Mouse (Mus musculus): ENCODE measurements around the gene Babam2. TPM values are rescaled to one million over a fixed set of nuclear protein-coding genes. Genes with fewer than 3 reads are reported as not detected.

The Babam2 gene
- 38.9 and 60.6 TPM in 2 replicates for total RNA-seq (2017)

DNA sequence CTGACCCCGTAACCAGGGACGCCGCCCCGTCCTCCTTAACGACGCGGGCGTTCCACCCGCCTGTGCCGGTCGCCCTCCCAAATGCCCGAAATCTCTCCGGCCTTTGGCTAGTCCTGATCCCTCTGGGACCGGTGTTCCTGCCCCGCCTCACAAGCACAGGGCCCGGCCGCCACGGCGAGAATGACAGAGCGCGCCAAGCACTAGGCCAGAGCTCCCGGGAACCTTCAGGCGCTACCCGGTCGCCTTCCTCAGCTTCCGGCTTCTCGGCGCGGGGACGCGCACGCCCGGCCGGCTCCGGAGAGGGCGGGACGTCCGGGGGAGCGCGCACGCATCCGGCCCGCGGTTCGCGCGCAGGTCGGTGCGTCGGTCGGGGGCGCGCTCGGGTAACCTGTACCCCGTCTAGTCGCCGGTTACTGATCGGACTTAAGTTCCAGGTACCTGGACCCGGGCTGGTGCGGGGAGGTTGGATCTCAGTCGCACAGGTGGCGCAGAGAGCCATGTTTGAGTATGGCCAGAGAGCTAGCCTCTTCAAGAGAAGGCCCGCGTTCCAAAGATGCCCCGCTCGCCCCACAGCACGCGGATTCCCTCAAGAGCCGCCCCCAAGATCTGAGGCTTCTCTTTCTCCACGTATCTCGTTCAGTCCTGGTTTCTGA, at the start of gene Babam2:
TSS of gene Babam2 (plus strand) at position 41 of the 653 bp plus-strand sequence.
- peak; percentile 63 for ATAC-seq (replicated peaks; ENCODE audit: low read depth, poor library complexity, severe bottlenecking)

DNA sequence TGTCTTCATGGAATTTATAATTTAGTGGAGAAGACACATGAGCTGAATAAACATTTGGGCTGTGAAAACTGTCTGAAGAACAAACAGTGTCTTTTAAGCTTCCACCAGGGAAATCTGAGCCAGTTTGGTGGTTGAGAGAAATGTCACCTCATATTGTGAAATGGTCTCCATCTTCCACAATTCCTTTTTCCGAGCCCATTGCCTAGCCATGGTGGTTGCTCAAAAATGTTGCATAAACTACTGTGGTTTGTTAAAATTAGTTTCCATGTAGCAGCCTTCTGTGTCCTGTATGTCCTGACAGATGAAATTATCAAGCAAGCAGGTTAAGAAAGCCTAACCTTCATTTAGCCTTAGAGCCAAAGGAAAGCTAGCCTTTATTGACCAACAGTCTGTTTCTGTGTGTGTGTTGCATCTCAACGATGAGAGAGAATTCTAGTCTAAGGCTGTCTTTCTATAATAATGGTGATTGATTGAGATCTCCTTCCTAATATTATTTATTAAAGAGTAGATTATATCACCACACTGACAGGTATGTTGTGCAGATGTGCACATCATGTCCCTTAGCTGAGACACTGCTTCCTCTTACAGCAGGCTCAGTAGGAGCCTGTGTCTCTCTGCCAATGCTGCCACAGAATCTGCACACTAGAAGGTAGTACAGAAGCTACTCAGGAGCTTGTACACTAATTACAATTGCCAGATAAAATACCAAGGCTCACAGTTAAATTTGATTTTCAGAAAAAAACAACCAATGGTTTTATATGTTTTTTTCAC, 46.8 kb upstream of the Babam2 start:
- ATAC-seq (replicated peaks; ENCODE audit: low read depth, poor library complexity, severe bottlenecking) = peak; percentile 63; the same call in 1 of the 2 replicates

DNA sequence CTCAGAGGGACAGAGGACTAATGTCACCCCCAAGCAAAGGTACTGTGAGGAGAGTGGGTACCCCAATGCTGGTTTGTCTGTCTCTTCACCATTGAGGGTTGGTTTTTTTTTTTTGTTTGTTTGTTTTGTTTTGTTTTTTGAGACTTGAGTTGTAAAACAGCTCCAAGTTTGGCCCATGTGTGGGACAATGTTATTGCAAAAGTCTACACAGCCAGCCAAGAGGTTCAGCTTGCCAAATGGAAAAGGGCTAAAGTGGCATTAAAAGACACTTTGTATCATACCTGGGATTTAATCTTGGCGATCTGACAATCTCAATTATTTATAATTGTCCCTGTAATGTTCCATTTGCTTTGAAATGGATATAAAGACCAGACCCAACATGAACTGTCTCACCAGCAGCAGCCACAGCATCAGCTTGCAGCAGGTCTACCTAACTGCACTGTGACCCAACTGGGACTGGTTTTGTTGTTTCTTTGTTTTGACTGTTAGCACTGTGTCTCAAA, 41.7 kb upstream of the Babam2 start:
- ATAC-seq (replicated peaks; ENCODE audit: low read depth, poor library complexity, severe bottlenecking) = no peak

DNA sequence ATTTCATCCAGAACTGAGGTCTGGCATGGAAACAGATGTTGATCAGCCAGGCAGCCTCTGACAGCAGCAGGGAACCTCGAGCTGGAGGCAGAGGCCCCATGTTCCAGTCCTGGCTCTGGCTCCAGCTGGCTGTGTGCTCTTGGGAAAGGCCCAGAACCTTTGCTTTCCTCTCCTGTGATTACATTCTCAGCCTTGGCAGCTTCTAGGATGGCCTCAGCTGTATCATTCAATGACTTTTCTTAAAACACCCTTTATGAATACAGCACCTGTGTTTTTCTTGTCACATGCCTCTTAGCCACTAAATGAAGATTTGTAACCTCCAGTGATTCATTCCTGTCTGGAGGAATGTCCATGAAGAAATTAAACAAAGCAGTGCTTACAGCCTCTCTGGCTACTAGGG, 31.3 kb upstream of the Babam2 start:
- no peak for ATAC-seq (replicated peaks; ENCODE audit: low read depth, poor library complexity, severe bottlenecking)

DNA sequence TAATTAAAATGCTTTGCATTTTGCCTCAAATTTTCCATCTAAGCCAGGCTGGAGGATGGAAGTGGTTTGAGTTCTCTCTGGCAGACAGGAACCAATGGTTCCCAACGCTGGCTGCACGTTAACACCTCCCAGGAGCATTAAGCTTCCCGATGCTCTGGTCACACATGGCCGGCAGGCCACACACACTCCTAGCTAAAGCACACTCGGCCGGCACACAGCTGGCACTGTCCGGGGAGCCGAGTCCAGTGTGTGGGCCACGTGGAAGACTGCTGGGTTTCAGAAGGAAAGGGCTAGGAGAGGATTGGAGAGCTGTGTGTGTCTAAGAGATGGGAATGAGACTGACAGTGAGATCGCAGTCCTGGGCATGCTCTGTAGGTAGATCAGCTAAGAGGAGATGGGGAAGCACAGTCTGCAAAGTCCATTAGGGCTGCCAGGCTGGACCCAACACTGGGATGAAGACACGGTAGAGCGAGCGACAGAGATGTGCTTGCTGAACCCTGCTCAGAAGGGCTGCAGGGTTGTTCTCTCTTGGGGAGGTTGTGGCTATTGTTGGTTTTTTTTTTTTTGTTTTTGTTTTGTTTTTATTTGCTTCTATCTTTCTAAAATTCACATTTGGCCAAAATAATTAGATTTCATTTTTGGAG, 29.0 kb upstream of the Babam2 start:
- ATAC-seq (replicated peaks; ENCODE audit: low read depth, poor library complexity, severe bottlenecking) = no peak

DNA sequence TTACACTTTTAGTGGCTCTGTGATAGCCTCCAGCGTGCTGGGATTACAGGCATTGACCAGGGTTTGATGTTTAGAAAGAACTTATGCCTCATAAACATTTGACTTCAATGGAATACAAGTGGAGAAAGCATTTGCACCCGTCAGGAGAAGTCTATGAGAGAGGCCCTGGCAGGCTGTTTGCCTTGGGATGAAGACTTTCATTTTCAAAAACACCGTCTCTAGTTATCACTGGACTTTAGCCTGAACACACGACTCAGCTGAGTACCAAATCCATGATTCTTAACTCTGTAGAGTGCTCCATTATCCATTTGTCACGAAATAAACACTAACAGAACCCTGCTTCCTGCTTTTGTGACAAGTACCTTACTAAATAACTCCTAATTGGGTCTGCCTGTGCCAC, 27.5 kb upstream of the Babam2 start:
- no peak for ATAC-seq (replicated peaks; ENCODE audit: low read depth, poor library complexity, severe bottlenecking)

DNA sequence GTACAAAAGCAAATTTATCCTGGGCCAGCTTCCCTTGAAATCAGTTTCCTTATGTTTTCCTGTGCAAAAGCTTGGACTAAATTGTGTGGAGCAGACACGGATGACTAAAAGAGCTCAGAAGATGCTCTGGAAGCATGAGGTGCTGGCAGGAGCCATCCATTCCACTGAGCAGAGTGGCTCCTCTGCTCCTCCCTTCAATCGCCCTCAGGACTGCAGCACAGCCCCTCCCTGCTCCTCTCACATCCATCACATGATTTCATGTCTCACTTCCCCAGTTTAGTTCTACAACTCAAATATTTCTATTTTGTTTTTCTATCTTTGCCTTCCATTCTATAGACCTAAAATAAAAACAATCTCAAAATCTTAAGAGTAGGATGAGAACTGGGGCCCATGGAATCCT, 26.3 kb upstream of the Babam2 start:
- no peak for ATAC-seq (replicated peaks; ENCODE audit: low read depth, poor library complexity, severe bottlenecking)

DNA sequence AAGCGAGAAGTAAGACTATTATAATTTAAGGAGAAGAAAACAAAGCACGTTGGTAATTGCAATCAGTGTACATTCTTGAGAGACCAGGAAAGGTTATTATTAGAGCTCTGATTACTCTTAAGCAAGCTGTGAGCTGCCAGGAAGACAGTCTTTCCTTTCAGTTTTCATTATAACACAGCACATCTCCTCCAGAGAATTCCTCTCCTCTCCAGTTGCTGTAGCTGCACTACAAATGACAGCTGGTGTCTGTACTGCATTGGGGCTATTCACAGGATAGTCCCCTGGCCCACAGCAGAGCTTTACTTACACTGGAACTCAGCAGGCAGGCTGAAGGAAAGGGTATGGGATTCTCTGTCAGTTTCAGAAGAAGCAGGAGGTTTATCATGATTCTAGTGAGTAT, 24.1 kb upstream of the Babam2 start:
- ATAC-seq (replicated peaks; ENCODE audit: low read depth, poor library complexity, severe bottlenecking) = no peak

DNA sequence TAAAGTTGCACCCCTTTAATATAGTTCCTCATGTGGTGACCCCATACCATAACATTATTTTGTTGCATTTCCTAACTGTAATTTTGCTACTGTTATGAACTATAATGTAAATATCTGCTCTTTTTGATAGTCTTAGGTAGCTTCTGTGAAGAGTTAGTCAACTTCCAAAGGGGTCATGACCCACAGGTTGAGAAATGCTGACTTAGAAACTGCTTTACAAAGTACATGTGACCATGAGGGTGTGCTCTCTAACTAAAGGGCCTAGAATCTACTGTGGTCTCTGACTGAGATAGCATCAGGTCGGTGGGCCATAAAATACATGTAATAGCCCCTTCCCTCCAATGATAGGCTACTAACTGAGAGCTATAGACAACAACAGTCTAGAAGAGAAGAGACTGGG, 19.5 kb upstream of the Babam2 start:
- ATAC-seq (replicated peaks; ENCODE audit: low read depth, poor library complexity, severe bottlenecking) = no peak

DNA sequence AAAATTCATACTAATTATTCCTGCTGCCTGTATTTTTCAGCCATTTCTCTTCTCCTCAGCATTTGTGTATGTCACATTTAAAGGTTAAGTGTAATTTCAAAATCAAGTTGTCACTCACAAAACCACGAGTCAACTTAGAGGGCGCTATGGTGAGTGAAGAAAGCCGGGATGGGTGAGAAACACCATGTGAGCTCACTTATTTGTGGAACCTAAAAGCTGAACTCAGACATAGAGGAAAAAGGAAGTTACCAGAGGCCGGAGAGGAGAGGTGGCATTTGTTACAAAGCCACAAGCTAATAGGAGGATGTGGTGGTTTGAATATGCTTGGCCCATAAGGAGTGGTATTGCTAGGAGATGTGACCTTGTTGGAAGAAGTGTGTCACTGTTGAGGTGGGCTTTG, 17.3 kb upstream of the Babam2 start:
- ATAC-seq (replicated peaks; ENCODE audit: low read depth, poor library complexity, severe bottlenecking) = no peak

DNA sequence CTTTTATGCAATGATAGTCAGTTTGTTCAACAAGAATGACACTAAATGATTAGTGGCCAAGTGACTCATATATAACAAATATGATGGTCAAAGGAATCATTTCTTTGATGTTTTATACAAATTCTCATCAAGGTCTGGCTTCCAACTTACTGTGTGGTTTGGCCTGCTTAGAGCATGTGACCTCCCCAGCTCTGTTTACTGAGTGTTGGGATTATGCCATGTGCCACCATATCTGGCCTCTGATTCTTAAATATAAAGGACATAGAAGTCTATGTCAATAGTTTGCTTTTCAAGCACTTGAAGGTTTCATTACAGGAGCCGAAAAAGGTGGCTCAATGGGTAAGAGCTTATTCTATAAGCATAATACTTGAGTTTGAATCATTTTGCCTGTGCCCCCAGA, 15.2 kb upstream of the Babam2 start:
- no peak for ATAC-seq (replicated peaks; ENCODE audit: low read depth, poor library complexity, severe bottlenecking)

DNA sequence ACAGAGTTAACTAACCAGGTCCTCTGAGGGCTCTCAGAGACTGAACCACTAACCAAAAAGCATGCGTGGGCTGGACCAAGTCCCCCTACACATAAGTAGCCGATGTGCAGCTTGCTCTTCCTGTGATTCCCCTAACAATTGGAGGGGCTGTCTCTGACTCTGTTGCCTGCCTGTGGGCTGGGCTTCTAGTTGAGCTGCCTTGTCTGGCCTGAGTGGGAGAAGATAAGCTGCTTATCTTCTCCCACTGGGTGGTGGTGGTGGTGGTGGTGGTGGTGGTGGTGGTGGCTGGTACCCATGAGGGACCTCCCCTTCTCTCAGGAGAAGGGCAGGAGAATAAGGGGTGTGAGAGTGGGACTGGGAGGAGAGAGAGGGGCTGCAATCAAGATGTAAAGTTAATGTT, 11.4 kb upstream of the Babam2 start:
- ATAC-seq (replicated peaks; ENCODE audit: low read depth, poor library complexity, severe bottlenecking) = peak; percentile 77; the same call in 1 of the 2 replicates

DNA sequence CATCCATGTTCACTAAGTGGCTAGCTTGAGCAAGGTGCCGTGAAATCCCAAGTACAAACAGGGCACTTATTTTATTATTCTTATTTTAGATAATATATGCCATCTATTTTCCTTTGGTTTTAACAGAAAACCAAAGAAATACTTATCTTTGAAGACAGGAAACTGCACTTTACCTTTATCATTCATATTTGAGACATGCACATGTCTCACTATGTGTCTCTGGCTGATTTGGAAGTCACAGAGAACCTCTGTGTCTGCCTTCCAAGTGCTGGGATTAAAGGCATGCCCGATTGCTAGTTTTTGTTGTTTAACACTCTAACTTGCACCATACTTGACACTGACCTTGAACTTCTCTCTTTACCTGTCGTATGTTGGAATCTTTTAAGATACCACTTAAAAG, 9.5 kb upstream of the Babam2 start:
- peak; percentile 60 for ATAC-seq (replicated peaks; ENCODE audit: low read depth, poor library complexity, severe bottlenecking)

DNA sequence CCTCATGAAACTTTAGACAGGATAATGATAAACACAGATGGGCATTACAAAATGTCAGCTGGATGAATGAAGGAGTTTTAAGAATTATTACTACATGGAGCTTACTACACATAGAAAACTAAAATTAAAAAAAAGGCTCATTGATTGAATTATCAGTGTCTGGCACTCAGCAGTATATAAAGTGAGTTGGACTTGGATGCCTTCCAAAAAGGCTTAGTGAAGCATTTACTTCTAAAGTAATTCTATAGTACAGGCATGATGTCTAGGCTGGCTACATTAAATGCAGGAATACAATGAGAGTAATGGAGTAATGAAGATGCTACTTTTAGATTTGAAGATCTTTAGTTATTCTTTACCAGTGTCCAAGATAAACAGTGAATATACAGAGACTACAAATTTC, 4.3 kb upstream of the Babam2 start:
- ATAC-seq (replicated peaks; ENCODE audit: low read depth, poor library complexity, severe bottlenecking) = no peak

DNA sequence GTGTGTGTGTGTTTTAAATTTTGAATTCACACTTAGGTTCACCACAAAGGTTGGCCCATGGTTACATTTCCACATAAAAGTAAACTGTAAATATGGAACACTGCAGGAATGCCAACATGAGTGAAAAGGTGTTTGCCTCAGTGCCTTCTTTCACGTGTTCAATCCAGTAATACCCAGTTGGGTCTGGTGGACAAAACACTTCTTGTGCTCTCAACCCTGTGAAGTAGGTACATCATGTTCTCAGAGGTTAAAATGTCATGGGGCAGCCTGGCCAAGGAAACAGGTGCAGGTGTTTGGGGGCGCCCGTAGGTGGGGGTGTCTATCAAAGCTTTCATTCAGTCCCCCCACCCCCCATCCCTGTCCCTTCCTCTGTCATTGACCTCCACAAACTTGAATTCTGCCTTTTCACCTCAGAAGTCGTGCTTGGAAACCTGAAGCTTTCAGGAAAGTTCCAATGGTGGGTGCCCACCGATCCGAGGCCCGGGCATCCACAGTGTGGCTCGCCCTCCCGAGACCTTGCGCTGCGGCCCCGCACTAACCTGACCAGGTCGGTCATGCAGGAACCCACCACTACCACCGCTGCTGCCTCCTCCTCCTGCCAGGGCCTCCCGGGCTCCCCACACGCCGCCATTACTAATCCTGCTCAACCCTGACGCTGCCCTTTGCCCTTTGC, 377 bp upstream of the Babam2 start, which contains the start of gene Rbks:
TSS of gene Rbks (minus strand) at position 657 of the 673 bp plus-strand sequence.
- ATAC-seq (replicated peaks; ENCODE audit: low read depth, poor library complexity, severe bottlenecking) = peak; percentile 69

DNA sequence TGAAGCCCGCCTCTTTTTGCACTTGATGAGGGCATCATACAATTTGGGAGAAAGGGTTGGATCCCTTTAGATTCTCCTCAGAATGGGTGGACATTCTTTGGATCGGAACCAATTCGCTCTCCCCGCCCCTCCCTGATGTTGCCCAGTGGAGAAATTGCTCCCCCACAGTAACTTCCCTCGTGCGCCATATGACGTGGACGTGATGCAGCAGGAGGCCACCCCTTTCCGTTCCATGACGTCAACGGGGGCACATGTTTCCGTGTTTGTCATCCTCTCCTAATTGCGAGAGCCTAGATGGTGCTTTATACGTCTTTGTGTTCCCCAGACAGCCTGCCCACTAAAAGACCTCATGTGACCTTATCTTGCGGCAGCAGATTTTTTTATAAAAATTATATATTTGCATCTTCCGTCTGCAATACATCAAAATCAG, 828 bp downstream of the Babam2 start:
- ATAC-seq (replicated peaks; ENCODE audit: low read depth, poor library complexity, severe bottlenecking) = peak; percentile 88

DNA sequence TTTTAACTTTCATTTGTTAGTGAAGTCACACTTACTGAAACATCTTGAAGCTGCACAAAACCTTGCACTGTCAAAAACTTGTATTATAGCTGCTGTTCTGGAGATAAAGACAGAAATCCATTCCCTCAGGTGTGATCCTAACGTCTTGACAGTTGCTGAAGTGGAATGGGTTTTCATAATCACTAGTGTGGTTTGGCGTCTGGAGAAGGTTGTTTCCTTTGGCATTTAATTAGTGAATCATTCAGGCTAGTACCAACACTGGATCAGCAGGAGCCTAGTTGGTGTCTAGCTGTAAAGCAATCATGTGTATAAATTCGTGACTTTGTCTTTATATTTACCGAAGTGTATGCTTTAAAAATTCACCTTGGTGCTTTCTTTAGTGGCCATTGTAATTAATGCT, 1.4 kb downstream of the Babam2 start:
- no peak for ATAC-seq (replicated peaks; ENCODE audit: low read depth, poor library complexity, severe bottlenecking)

DNA sequence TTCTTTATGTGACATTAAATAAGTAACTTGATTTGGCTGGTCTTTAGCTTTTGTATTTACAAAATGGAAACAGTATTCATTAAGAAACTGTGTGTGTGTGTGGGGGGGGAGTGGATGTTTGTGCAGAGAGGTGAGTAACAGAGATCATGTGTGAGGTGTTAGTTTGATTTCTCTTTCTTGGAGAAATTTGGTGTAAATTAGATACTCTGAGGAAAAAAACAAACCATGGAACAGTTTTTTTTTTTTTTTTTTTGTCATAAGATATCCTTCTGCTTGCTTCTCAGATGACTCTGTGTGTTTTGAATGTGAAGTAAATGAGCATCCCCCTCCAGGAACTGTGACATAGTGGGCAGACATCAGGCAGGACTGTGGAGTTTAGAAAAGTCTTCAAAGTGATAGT, 1.9 kb downstream of the Babam2 start:
- no peak for ATAC-seq (replicated peaks; ENCODE audit: low read depth, poor library complexity, severe bottlenecking)

DNA sequence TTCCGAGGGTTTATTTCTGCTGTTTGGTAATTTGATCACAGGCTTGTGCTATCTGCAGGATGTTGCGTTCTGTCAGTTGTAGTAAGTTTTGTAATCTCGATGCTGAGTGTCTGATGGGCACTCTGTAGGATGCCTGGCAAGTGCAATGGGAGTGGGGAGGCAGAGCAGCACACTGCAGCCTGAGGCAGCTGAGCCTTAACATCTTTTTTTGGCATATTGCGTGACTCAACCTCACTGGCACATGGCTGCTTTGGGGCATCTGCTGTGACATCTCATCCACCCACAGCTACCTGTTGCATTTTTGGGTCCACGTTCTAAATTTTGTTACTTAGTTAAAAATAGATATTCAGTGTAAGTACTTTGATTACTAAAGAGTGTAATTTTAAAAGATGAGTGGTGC, 7.5 kb downstream of the Babam2 start:
- no peak for ATAC-seq (replicated peaks; ENCODE audit: low read depth, poor library complexity, severe bottlenecking)

DNA sequence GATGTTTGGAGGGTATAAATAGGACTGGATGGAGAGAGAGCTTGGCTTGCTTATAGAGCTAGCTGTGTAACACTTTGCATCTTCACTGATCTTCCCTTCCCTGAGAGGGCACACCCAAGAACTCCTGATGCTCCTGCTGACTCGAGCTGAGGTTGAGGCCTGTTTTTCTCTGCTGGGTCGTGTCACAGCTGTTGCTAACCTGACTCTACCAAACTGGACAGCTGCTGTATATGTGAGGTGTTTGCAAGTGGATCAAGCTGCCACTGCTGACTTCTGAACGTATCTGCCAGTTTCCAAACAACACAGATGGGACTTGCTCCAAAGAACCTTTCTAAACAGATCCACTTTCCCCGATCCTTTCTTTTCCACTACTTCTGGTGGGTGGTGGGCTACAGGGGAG, 9.3 kb downstream of the Babam2 start:
- no peak for ATAC-seq (replicated peaks; ENCODE audit: low read depth, poor library complexity, severe bottlenecking)
